Mouse (Mus musculus) embryo, embryonic 10.5 days (tissue): ENCODE measurements at regions not wholly inside any gene's neighbourhood (a gene's known extent, or its start where the extent isn't known, plus 50 kb on each side); places are given as distances from the start of the nearest gene placed in this dataset.
"Not testable (repeated sequence)": the region's sequence is repeated elsewhere in the genome, so short reads cannot be mapped to it uniquely, and the experiment has no call there.

Experiments used
- DNase-seq: peaks from one replicate; pipeline ENCODE4 v3.0.0-alpha.2; 2015; ENCODE audit warnings: low spot score

DNA sequence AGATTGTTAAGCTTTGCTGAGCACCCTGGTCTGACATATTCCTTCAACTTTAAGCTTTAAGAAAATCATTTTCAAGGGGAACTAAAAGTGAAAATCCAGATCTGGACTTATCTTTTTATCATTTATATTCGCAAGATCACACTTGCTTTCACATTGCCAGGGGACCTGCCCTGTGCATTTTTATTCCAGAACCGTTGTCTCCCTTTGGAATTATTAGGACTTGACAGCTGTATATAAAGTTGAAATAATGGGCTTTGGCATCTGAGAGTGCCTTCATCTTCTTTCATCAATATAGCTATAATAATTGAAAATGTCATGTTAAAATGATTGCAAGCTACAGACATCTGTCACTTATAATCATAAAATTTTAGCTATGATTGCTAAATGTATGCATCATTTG is 276.8 kb upstream of the Olfm3 start:
- DNase-seq, result no peak

DNA sequence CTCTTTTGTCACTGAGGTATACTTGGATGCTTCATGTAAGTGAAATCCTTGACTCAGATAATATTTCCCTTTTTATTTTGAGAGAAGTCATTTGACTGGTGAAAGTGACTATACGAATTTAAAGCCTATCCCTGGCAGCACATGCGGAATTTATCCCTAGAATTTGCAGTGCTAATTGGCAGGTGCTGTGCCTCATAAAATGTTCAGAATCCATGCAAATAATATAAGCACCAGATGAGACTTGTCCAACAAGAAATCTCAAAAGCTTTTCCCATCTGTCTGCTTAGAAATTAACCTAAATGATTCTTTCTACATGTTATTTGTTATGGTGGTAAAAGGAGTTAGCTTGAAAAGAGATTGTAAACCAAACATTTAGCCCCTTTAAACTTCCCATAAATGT is 268.5 kb upstream of the Olfm3 start:
- DNase-seq, result no peak

DNA sequence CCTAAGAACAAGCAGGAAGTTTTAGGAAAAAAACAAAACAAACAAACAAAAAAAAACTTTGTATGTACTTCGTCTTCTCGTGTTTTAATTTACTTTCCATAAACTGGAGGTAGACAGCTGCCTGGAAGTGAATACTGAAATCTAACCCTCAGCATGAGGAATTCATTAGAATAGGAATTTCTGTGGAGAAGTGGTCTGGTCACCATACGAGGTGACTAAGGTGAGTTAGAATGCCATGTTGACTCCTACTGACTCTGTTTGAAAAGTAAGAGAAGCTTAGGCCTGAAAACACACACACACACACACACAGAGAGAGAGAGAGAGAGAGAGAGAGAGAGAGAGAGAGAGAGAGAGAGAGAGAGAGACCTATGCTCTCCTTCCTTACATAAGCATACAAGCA is 255.9 kb upstream of the Olfm3 start:
- peak; percentile 32 for DNase-seq

DNA sequence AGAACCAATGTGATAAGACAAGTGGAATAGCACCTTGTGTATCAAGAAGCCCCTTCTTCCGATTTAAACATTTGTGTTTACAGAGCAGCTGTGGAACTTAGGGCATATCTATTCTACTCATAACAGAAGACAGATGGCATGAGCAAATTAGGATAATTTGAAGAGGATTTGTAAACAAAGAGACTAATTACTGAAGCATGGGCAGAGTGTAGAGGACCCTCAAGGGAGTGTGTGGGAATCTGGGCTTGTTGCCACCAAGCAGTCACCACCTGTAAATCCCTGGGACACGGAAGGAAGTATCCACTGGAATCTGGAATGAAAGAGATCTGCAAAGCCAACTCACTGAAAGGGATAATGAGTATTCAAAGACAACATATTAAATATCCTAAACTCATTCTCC is 205.9 kb upstream of the Olfm3 start:
- no peak for DNase-seq

GRCm38 (mm10) chr3:114725131-114725530 is 178.7 kb upstream of the Olfm3 start:
- no peak for DNase-seq

GRCm38 (mm10) chr3:114736426-114736825 is 167.5 kb upstream of the Olfm3 start:
- no peak for DNase-seq

GRCm38 (mm10) chr3:114744206-114744605 is 159.7 kb upstream of the Olfm3 start:
- DNase-seq, result no peak

GRCm38 (mm10) chr3:114745131-114745530 is 158.7 kb upstream of the Olfm3 start:
- DNase-seq, result no peak

GRCm38 (mm10) chr3:114757313-114757712 is 146.6 kb upstream of the Olfm3 start:
- DNase-seq, result no peak

DNA sequence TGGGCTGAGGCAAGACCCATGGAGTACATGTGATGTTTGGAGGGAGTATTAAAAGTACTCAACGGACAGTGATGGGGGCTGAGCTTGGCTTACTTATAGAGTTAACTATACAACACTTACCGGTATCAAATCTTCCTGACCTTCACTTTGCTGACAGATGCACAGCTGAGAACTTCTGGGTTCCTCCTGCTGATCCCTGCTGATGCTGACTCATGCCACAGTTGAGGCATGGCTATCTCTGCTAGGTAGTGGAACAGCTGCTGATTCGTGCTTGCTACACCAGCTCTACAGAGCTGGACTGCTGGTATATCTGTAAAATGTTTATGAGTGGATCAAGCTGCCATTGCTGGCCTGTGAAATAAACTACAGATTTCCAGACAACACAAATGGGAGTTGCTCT is 145.3 kb upstream of the Olfm3 start:
- DNase-seq, result no peak

DNA sequence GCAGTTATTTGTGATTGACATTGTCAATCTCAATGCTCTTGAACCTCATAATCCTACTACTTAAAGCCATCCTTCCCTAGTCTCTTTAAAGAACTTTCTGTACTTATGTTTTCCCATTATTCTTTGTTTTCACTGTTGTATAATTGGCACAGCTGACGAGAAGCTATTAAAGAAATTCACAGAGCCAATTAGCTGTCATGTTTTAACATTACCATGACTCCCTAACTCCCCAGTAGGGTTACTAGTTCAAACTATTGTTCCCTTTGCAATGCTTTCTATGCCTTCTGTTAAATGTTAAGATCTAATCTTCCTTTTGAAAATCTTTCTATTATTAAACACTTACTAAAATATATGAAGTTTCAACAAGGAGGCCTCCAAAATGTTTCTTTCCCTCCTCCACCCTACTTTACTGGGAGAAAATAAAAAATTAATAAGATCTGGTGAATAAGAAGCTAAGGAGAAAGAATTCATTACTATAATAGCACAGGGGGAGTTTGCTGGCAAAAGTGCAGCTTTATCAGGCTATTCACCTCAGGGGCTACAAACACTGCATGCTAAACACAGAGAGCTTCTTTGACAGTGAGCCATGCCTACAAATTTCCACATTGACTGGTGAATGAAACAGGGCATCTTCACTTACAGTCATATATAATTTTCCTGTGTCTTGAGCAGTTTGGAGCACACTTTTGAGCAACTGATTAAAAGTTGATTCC is 144.4 kb upstream of the Olfm3 start:
- DNase-seq, result no peak

GRCm38 (mm10) chr3:114762373-114762772 is 141.5 kb upstream of the Olfm3 start:
- not testable (repeated sequence) for DNase-seq

- DNase-seq, result no peak
Observed at GRCm38 (mm10) chr3:114789082-114789481, 114.8 kb upstream of the Olfm3 start.

- DNase-seq, result peak; percentile 53
Observed at GRCm38 (mm10) chr3:114790005-114790404, 113.9 kb upstream of the Olfm3 start.

- no peak for DNase-seq
Observed at GRCm38 (mm10) chr3:114833120-114833519, 70.8 kb upstream of the Olfm3 start.
